Mouse (Mus musculus): ENCODE data around the gene Pla2g2e. TPM values are rescaled to one million over a fixed set of nuclear protein-coding genes. Genes with fewer than 3 reads are reported as not detected.

The Pla2g2e gene
- polyA plus RNA-seq, 1 experiment from 2014 or later: not detected

DNA sequence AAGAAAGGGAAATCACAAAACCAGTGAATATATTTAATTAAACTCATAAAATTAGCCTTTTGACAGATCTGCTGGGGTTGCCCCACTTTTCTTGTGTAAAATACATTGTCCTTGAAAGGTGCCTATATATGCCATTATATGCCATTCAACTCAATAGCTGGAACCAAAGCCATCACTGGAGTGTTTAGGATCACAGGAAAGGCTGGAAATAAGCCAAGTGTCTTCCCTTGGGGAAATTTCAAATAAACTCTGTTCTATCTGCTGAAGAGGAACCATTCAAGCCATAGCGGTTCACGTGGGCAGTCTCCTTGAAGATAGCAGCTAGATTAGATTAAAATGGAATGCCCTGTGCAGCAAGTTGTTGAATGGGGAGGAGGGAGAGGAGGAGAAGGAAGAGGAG is 47.8 kb downstream of the Pla2g2e start:
- no peak overlapping the region for H3K9ac ChIP-seq (ENCODE audit: low read length)
- H3K27ac ChIP-seq (replicated peaks): no peak overlapping the region
- no peak overlapping the region for H3K4me3 ChIP-seq (ENCODE audit: low read depth, low read length)
- TF ChIP-seq EP300 (optimal IDR thresholded peaks at IDR 0.05) (no peak), CTCF (IDR thresholded peaks at IDR 0.05; ENCODE audit: low read depth) (no peak)
- ATAC-seq (ENCODE audit: low FRiP score, low TSS enrichment) (no peak), DNase-seq (ENCODE audit: low spot score) (no peak)
- no peaks in the 10 kb centered on the region for H3K27me3 ChIP-seq (ENCODE audit: control insufficient read depth, insufficient read depth, low read length)
- no peaks in the 10 kb centered on the region for H3K36me3 ChIP-seq (ENCODE audit: control insufficient read depth, insufficient read depth, low read length)
- no peaks in the 10 kb centered on the region for H3K4me1 ChIP-seq (replicated peaks; ENCODE audit: control insufficient read depth, insufficient read depth)
- no peaks in the 10 kb centered on the region for H3K9me3 ChIP-seq (ENCODE audit: control insufficient read depth, low read length)
- H3K4me2 ChIP-seq (replicated peaks; ENCODE audit: low read depth): no peak overlapping the region
- 42% methylated on average over 2 of the region's 2 CpGs for whole genome bisulfite sequencing

Other genes with a start within 250 kb of the Pla2g2e start
- 0.10 and 0.16 TPM in 2 replicates for gene Vwa5b1, start 242.1 kb upstream of the Pla2g2e start, polyA plus RNA-seq (2015; fragmentation: Nextera tagmentation; extraction: Ambion mirVana)
- gene Pla2g2c, start 153.2 kb upstream of the Pla2g2e start, polyA plus RNA-seq (2015; fragmentation: Nextera tagmentation; extraction: Ambion mirVana): 0.30 and 0.31 TPM in 2 replicates
- 0.64 and 0.81 TPM in 2 replicates for gene Ubxn10, start 140.8 kb upstream of the Pla2g2e start, polyA plus RNA-seq (2015; fragmentation: Nextera tagmentation; extraction: Ambion mirVana)
- 8.2 and 8.7 TPM in 2 replicates for gene Pla2g2f, start 120.3 kb upstream of the Pla2g2e start, polyA plus RNA-seq (2015; fragmentation: Nextera tagmentation; extraction: Ambion mirVana)
- gene Pla2g2d, start 102.2 kb upstream of the Pla2g2e start, polyA plus RNA-seq (2015; fragmentation: Nextera tagmentation; extraction: Ambion mirVana): 0.21 and 0.27 TPM in 2 replicates
- 0.28 and 0.34 TPM in 2 replicates for gene Pla2g5, start 14.5 kb upstream of the Pla2g2e start, polyA plus RNA-seq (2015; fragmentation: Nextera tagmentation; extraction: Ambion mirVana)
- not detected in 2 replicates for gene Gm13030, start 4.0 kb upstream of the Pla2g2e start, polyA plus RNA-seq (2015; fragmentation: Nextera tagmentation; extraction: Ambion mirVana)
- 2.4 and 2.6 TPM in 2 replicates for gene Otud3, start 36.0 kb downstream of the Pla2g2e start, polyA plus RNA-seq (2015; fragmentation: Nextera tagmentation; extraction: Ambion mirVana)
- 17.6 and 24.8 TPM in 2 replicates for gene Rnf186, start 89.2 kb downstream of the Pla2g2e start, polyA plus RNA-seq (2015; fragmentation: Nextera tagmentation; extraction: Ambion mirVana)
- 10.3 and 10.8 TPM in 2 replicates for gene Tmco4, start 94.9 kb downstream of the Pla2g2e start, polyA plus RNA-seq (2015; fragmentation: Nextera tagmentation; extraction: Ambion mirVana)
- gene Htr6, start 197.6 kb downstream of the Pla2g2e start, polyA plus RNA-seq (2015; fragmentation: Nextera tagmentation; extraction: Ambion mirVana): 0.05 TPM in 1 of 2 replicates, not detected in the other
- 53.6 and 58.9 TPM in 2 replicates for gene Nbl1, start 215.1 kb downstream of the Pla2g2e start, polyA plus RNA-seq (2015; fragmentation: Nextera tagmentation; extraction: Ambion mirVana)